8 mouse cellular contexts compared by ENCODE assay signal in the genomic region with DNA sequence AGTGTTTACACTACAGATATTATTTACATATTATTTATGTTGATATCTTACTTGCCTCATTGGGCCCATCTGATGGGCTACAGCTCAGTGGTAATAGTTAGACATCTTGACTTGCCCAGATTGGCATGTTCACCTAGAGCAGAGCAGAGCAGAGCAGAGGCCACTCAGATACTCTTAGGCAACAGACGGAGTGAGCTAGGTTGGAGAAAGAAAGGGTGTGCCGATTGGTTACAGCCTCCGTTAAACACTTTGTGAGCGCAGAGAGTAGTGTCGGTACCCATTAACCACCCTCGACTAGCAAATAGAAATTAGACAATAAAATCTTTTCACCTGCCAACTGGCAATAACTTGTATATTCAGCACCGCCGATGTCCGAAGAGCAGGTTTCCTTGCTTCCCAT. TPM values are rescaled to one million over a fixed set of nuclear protein-coding genes. Genes with fewer than 3 reads are reported as not detected.
A peak's percentile ranks its signal among the peaks of the same experiment; 100 is the strongest.
DNase-seq lines count a peak whose midpoint lies in the region; ATAC-seq and TF ChIP-seq lines count a peak whose summit lies in the region.

No protein-coding gene starts in this region.

- peaks cover 9% of the 10 kb centered on the region; the same call in 1 of the 2 replicates for H3K4me1 ChIP-seq in lung, postnatal 0 days (ENCODE audit: insufficient read depth, low read depth, low read length)
- peaks cover 16% of the 10 kb centered on the region for H3K4me1 ChIP-seq in hindbrain, embryonic 13.5 days (replicated peaks)
- H3K4me1 ChIP-seq in limb, embryonic 15.5 days = peaks cover 17% of the 10 kb centered on the region
- H3K4me1 ChIP-seq in stomach, embryonic 16.5 days (ENCODE audit: control insufficient read depth, insufficient read depth, low read length) = no peaks in the 10 kb centered on the region

- H3K9me3 ChIP-seq in lung, postnatal 0 days (ENCODE audit: low read length) = no peaks in the 10 kb centered on the region
- H3K9me3 ChIP-seq in hindbrain, embryonic 13.5 days = no peaks in the 10 kb centered on the region
- no peaks in the 10 kb centered on the region for H3K9me3 ChIP-seq in limb, embryonic 15.5 days
- H3K9me3 ChIP-seq in stomach, embryonic 16.5 days (replicated peaks; ENCODE audit: control insufficient read depth, low read length) = no peaks in the 10 kb centered on the region

- no peaks in the 10 kb centered on the region for H3K27me3 ChIP-seq in lung, postnatal 0 days (replicated peaks; ENCODE audit: insufficient read depth, low read length)
- peaks cover 45% of the 10 kb centered on the region for H3K27me3 ChIP-seq in hindbrain, embryonic 13.5 days
- H3K27me3 ChIP-seq in limb, embryonic 15.5 days = peaks cover 43% of the 10 kb centered on the region
- 0 out of 2 replicates have a peak, but pooled peaks cover 10% of the 10 kb centered on the region for H3K27me3 ChIP-seq in stomach, embryonic 16.5 days (ENCODE audit: control insufficient read depth, insufficient read depth, low read length)

- TF ChIP-seq EP300 in lung, postnatal 0 days (IDR thresholded peaks at IDR 0.05) = no peak

- 36% methylated on average over 9 of the region's 9 CpGs for WGBS in lung, postnatal 0 days
- 39% methylated on average over 9 of the region's 9 CpGs for WGBS in hindbrain, embryonic 13.5 days
- WGBS in limb, embryonic 15.5 days = 29% methylated on average over 9 of the region's 9 CpGs
- 33% methylated on average over 9 of the region's 9 CpGs for WGBS in stomach, embryonic 16.5 days

- no peaks in the 10 kb centered on the region for H3K36me3 ChIP-seq in lung, postnatal 0 days (ENCODE audit: insufficient read depth, low read length)
- no peaks in the 10 kb centered on the region for H3K36me3 ChIP-seq in hindbrain, embryonic 13.5 days
- no peaks in the 10 kb centered on the region for H3K36me3 ChIP-seq in limb, embryonic 15.5 days
- no peaks in the 10 kb centered on the region for H3K36me3 ChIP-seq in stomach, embryonic 16.5 days (ENCODE audit: control insufficient read depth, insufficient read depth, low read length)

- no peak overlapping the region for H3K27ac ChIP-seq in lung, postnatal 0 days (ENCODE audit: low read length)
- H3K27ac ChIP-seq in hindbrain, embryonic 13.5 days = no peak overlapping the region
- H3K27ac ChIP-seq in limb, embryonic 15.5 days = no peak overlapping the region
- no peak overlapping the region for H3K27ac ChIP-seq in stomach, embryonic 16.5 days (ENCODE audit: low read length)

- peak overlapping the region; percentile 67 for H3K4me3 ChIP-seq in lung, postnatal 0 days (ENCODE audit: low read depth, low read length)
- H3K4me3 ChIP-seq in hindbrain, embryonic 13.5 days = peak overlapping the region; percentile 70
- H3K4me3 ChIP-seq in limb, embryonic 15.5 days = peak overlapping the region; percentile 66
- peak overlapping the region; percentile 74 for H3K4me3 ChIP-seq in stomach, embryonic 16.5 days (replicated peaks; ENCODE audit: low read length)

- DNase-seq in lung, postnatal 0 days (ENCODE audit: low spot score) = no peak
- DNase-seq in lung, postnatal 14 days = no peak
- DNase-seq in layer of hippocampus, postnatal 14 days (ENCODE audit: low spot score in 2 of 2) = no peak
- no peak for DNase-seq in layer of hippocampus, adult 8-10 months (ENCODE audit: low spot score in 2 of 2)
- DNase-seq in ovary, adult 18-20 months (ENCODE audit: low spot score) = no peak

- TF ChIP-seq CTCF in lung, postnatal 0 days (IDR thresholded peaks at IDR 0.05) = no peak

- ATAC-seq in lung, postnatal 0 days = no peak
- ATAC-seq in hindbrain, embryonic 13.5 days (ENCODE audit: low FRiP score) = no peak
- no peak for ATAC-seq in limb, embryonic 15.5 days (ENCODE audit: insufficient number of reproducible peaks, low FRiP score, low TSS enrichment, low read depth)
- no peak for ATAC-seq in stomach, embryonic 16.5 days (ENCODE audit: insufficient read depth, low FRiP score)

- peak overlapping the region; percentile 93 for H3K4me2 ChIP-seq in lung, postnatal 0 days (replicated peaks; ENCODE audit: low read depth, low read length)
- peak overlapping the region; percentile 95 for H3K4me2 ChIP-seq in hindbrain, embryonic 13.5 days
- H3K4me2 ChIP-seq in limb, embryonic 15.5 days = peak overlapping the region; percentile 95
- H3K4me2 ChIP-seq in stomach, embryonic 16.5 days (ENCODE audit: low read depth, low read length) = peak overlapping the region; percentile 80

- no peak overlapping the region for H3K9ac ChIP-seq in lung, postnatal 0 days (replicated peaks; ENCODE audit: low read depth)
- H3K9ac ChIP-seq in hindbrain, embryonic 13.5 days = peak overlapping the region; percentile 81; the same call in 1 of the 2 replicates
- H3K9ac ChIP-seq in limb, embryonic 15.5 days = no peak overlapping the region
- peak overlapping the region; percentile 78; the same call in 1 of the 2 replicates for H3K9ac ChIP-seq in stomach, embryonic 16.5 days (ENCODE audit: low read length)

RNA-seq across cellular contexts. Expression of gene Slc16a9, which starts 1.2 kb away (rescaled TPM):
- 24.8 and 25.4 TPM in 2 replicates for polyA plus RNA-seq in lung, postnatal 0 days (2015; fragmentation: Nextera tagmentation; extraction: Ambion mirVana)
- 1.6 and 2.7 TPM in 2 replicates for polyA plus RNA-seq in hindbrain, embryonic 13.5 days (2015; fragmentation: Nextera tagmentation; extraction: Ambion mirVana)
- 1.4 and 2.4 TPM in 2 replicates for polyA plus RNA-seq in limb, embryonic 15.5 days (2015; fragmentation: Nextera tagmentation; extraction: Ambion mirVana)
- polyA plus RNA-seq in stomach, embryonic 16.5 days (2015; fragmentation: Nextera tagmentation; extraction: Ambion mirVana) = 0.87 and 1.4 TPM in 2 replicates
- total RNA-seq in layer of hippocampus, postnatal 14 days (2021) = 1 to 10 TPM; 3.1 to 3.5 TPM
- 1 to 10 TPM; 1.5 to 3.3 (median 1.9) TPM for total RNA-seq in layer of hippocampus, adult 8-10 months (2022)

RNA-seq across cellular contexts. Expression of gene Mrln, which starts 41.6 kb away (rescaled TPM):
- polyA plus RNA-seq in lung, postnatal 0 days (2015; fragmentation: Nextera tagmentation; extraction: Ambion mirVana) = 1.6 and 1.8 TPM in 2 replicates
- 0.94 and 1.5 TPM in 2 replicates for polyA plus RNA-seq in hindbrain, embryonic 13.5 days (2015; fragmentation: Nextera tagmentation; extraction: Ambion mirVana)
- polyA plus RNA-seq in limb, embryonic 15.5 days (2015; fragmentation: Nextera tagmentation; extraction: Ambion mirVana) = 16.1 and 40.2 TPM in 2 replicates
- 1.1 and 6.1 TPM in 2 replicates for polyA plus RNA-seq in stomach, embryonic 16.5 days (2015; fragmentation: Nextera tagmentation; extraction: Ambion mirVana)
- total RNA-seq in layer of hippocampus, postnatal 14 days (2021) = 1 to 10 TPM in 1 of 2 experiments, not detected in 1; 1.5 TPM
- total RNA-seq in layer of hippocampus, adult 8-10 months (2022) = not detected

Comparison
In these comparisons a context has a peak if more than half of its experiments do, and no peak if none do; other contexts are left out.
1. H3K9ac ChIP-seq: peak in hindbrain, embryonic 13.5 days (single experiment) and stomach, embryonic 16.5 days (single experiment); none in lung, postnatal 0 days (single experiment) and limb, embryonic 15.5 days (single experiment).
2. Peak in every context shown above with its lines, with median percentiles within 50 percentile points of each other: H3K4me2 ChIP-seq and H3K4me3 ChIP-seq.